Mouse (Mus musculus) myocyte (in vitro differentiated cells): ENCODE measurements at regions not wholly inside any gene's neighbourhood (a gene's known extent, or its start where the extent isn't known, plus 50 kb on each side); places are given as distances from the start of the nearest gene placed in this dataset.

ENCODE experiments used
- POLR2A ChIP-seq: IDR thresholded peaks from one replicate; pipeline ENCODE4 v1.6.1; 2011; ENCODE audit warnings: low read depth, mild to moderate bottlenecking, control low read depth, moderate library complexity; ENCODE audit not compliant: insufficient read length
- POLR2AphosphoS2 ChIP-seq: IDR thresholded peaks from one replicate; pipeline ENCODE4 v1.6.1; 2011; ENCODE audit warnings: low read depth, control low read depth; ENCODE audit not compliant: insufficient read length
- USF1 ChIP-seq: IDR thresholded peaks from one replicate; pipeline ENCODE4 v1.6.1; 2011; ENCODE audit warnings: low read depth, mild to moderate bottlenecking, control low read depth, moderate library complexity

- TF ChIP-seq POLR2A (no peak), USF1 (no peak), POLR2AphosphoS2 (no peak)
Measured at GRCm38 (mm10) chr10:39241922-39242321, 78.3 kb upstream of the Ccn6 start.
